Mouse (Mus musculus) G1E (cell line): ENCODE measurements around the gene Ptprb.

Experiments used
- CTCF ChIP-seq: IDR thresholded peaks from 2 replicates; pipeline ENCODE4 v1.5.1; 2012; ENCODE audit warnings: low read depth, low read length, inconsistent platforms, mixed read lengths
- GATA1 ChIP-seq: IDR thresholded peaks from 2 replicates; pipeline ENCODE4 v1.6.1; 2012; ENCODE audit warnings: borderline replicate concordance, low read length, inconsistent platforms, mixed read lengths
- TAL1 ChIP-seq: conservative IDR thresholded peaks from 2 replicates; pipeline ENCODE4 v1.6.1; 2012; ENCODE audit warnings: low read depth, low read length, inconsistent platforms, mixed read lengths

DNA sequence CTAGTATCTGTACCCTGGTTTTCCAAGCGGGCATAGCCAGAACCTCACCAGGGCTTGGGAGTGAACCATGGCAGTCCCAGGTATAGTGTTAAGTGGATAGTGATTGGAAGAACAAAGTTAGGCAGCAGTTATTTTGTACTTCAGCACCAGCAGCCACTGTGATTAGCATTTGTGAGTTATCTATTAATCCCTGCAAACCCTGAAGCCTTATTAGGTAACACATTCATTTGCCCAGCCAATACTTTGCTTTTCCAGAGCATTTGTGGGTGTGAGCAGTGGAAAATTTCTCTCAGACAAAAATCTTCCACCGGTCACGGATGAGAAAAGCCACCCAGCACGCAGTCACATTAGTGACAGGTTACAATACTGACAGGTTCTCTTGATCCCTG is 7.9 kb upstream of the Ptprb start:
- TF ChIP-seq CTCF = no peak
- TF ChIP-seq TAL1 = no peak
- no peak for TF ChIP-seq GATA1
